8 mouse cellular contexts compared by ENCODE assay signal in genomic region chr5:52775237-52775636, GRCm38 (mm10). TPM values are rescaled to one million over a fixed set of nuclear protein-coding genes. Genes with fewer than 3 reads are reported as not detected.
DNase-seq lines count a peak whose midpoint lies in the region; ATAC-seq and TF ChIP-seq lines count a peak whose summit lies in the region.

Gene Zcchc4 (plus strand): TSS chr5:52775409.

- H3K9ac ChIP-seq in heart, embryonic 16.5 days (ENCODE audit: low read length): no peak within 1 kb of the TSS
- H3K9ac ChIP-seq in forebrain, embryonic 11.5 days (ENCODE audit: low read length): no peak within 1 kb of the TSS
- H3K9ac ChIP-seq in liver, postnatal 0 days (replicated peaks): no peak within 1 kb of the TSS

- no peak within 1 kb of the TSS for H3K4me2 ChIP-seq in heart, embryonic 16.5 days (ENCODE audit: low read depth, low read length)
- H3K4me2 ChIP-seq in forebrain, embryonic 11.5 days (ENCODE audit: low read depth, low read length, severe bottlenecking): no peak within 1 kb of the TSS
- peak within 1 kb of the TSS; percentile 15; the same call in 1 of the 2 replicates for H3K4me2 ChIP-seq in liver, postnatal 0 days (ENCODE audit: low read depth, low read length)

- no peak within 1 kb of the TSS for H3K4me3 ChIP-seq in heart, embryonic 16.5 days (ENCODE audit: low read length)
- H3K4me3 ChIP-seq in forebrain, embryonic 11.5 days (ENCODE audit: low read depth, low read length): no peak within 1 kb of the TSS
- H3K4me3 ChIP-seq in liver, postnatal 0 days (ENCODE audit: low read depth, low read length): no peak within 1 kb of the TSS
- no peak within 1 kb of the TSS for H3K4me3 ChIP-seq in kidney, adult 2 months (ENCODE audit: insufficient read depth, low read depth, low read length)

- TF ChIP-seq POLR2A in kidney, adult 2 months (IDR thresholded peaks at IDR 0.05; ENCODE audit: low read depth, low read length): no peak

- intact Hi-C loops in heart, postnatal 10 days (cut with DNase I): no loop called here

- H3K27me3 ChIP-seq in heart, embryonic 16.5 days (ENCODE audit: control insufficient read depth, insufficient read depth, low read length): no peaks in the 10 kb centered on the region
- H3K27me3 ChIP-seq in forebrain, embryonic 11.5 days (ENCODE audit: control insufficient read depth, insufficient read depth, low read length): no peaks in the 10 kb centered on the region
- no peaks in the 10 kb centered on the region for H3K27me3 ChIP-seq in liver, postnatal 0 days (ENCODE audit: insufficient read depth, low read length)
- no peaks in the 10 kb centered on the region for H3K27me3 ChIP-seq in kidney, adult 2 months (replicated peaks; ENCODE audit: control insufficient read depth, insufficient read depth, low read length)

- H3K9me3 ChIP-seq in heart, embryonic 16.5 days (replicated peaks; ENCODE audit: control insufficient read depth, low read length): no peaks in the 10 kb centered on the region
- H3K9me3 ChIP-seq in forebrain, embryonic 11.5 days (ENCODE audit: control insufficient read depth, low read length): no peaks in the 10 kb centered on the region
- H3K9me3 ChIP-seq in liver, postnatal 0 days (ENCODE audit: low read length): no peaks in the 10 kb centered on the region

- 47% methylated on average over 8 of the region's 8 CpGs for WGBS in heart, embryonic 16.5 days
- 79% methylated on average over 8 of the region's 8 CpGs for WGBS in forebrain, embryonic 11.5 days
- WGBS in liver, postnatal 0 days (ENCODE audit: insufficient replicate concordance): 81% methylated on average over 8 of the region's 8 CpGs
- 60% methylated on average over 8 of the region's 8 CpGs for WGBS in kidney, adult 2 months

- no peak; the same call in 1 of the 2 replicates for ATAC-seq in heart, embryonic 16.5 days (replicated peaks; ENCODE audit: extremely low read depth, insufficient read depth, low FRiP score)
- no peak for ATAC-seq in forebrain, embryonic 11.5 days (replicated peaks; ENCODE audit: low FRiP score)
- ATAC-seq in liver, postnatal 0 days: no peak

- no peak within 1 kb of the TSS for H3K27ac ChIP-seq in heart, embryonic 16.5 days (ENCODE audit: low read length)
- H3K27ac ChIP-seq in forebrain, embryonic 11.5 days (ENCODE audit: low read depth, low read length): no peak within 1 kb of the TSS
- no peak within 1 kb of the TSS for H3K27ac ChIP-seq in liver, postnatal 0 days (ENCODE audit: low read depth)
- H3K27ac ChIP-seq in kidney, adult 2 months (ENCODE audit: insufficient read depth, low read depth, low read length): no peak within 1 kb of the TSS

- H3K36me3 ChIP-seq in heart, embryonic 16.5 days (ENCODE audit: control insufficient read depth, insufficient read depth): peaks cover 3% of the 10 kb centered on the region; the same call in 1 of the 2 replicates
- no peaks in the 10 kb centered on the region for H3K36me3 ChIP-seq in forebrain, embryonic 11.5 days (ENCODE audit: control insufficient read depth, insufficient read depth, low read length)
- 0 out of 2 replicates have a peak, but pooled peaks cover 2% of the 10 kb centered on the region for H3K36me3 ChIP-seq in liver, postnatal 0 days (replicated peaks; ENCODE audit: insufficient read depth, low read length)
- no peaks in the 10 kb centered on the region for H3K36me3 ChIP-seq in kidney, adult 2 months (ENCODE audit: control insufficient read depth, insufficient read depth, low read length)

- no peak for DNase-seq in heart, postnatal 10 days
- peak; percentile 11 for DNase-seq in MN1 (ENCODE audit: low spot score)
- no peak for DNase-seq in forebrain, embryonic 11.5 days (ENCODE audit: low spot score)
- DNase-seq in liver, postnatal 0 days: no peak
- no peak for DNase-seq in lung, postnatal 14 days
- DNase-seq in frontal cortex, postnatal 10 days (ENCODE audit: low spot score in 2 of 2): no peak
- no peak for DNase-seq in kidney, adult 2 months

- TF ChIP-seq CTCF in liver, postnatal 0 days (IDR thresholded peaks at IDR 0.05; ENCODE audit: low read depth): no peak
- TF ChIP-seq CTCF in kidney, adult 2 months (conservative IDR thresholded peaks at IDR 0.05; ENCODE audit: insufficient read depth, insufficient read length, low read depth, low read length): no peak

- no peaks in the 10 kb centered on the region for H3K4me1 ChIP-seq in heart, embryonic 16.5 days (ENCODE audit: control insufficient read depth, insufficient read depth, low read length)
- H3K4me1 ChIP-seq in forebrain, embryonic 11.5 days (replicated peaks; ENCODE audit: control insufficient read depth, insufficient read depth, low read length): no peaks in the 10 kb centered on the region
- no peaks in the 10 kb centered on the region; the same call in 1 of the 2 replicates for H3K4me1 ChIP-seq in liver, postnatal 0 days (ENCODE audit: insufficient read depth)
- no peaks in the 10 kb centered on the region for H3K4me1 ChIP-seq in kidney, adult 2 months (ENCODE audit: control insufficient read depth, insufficient read depth, low read length)

- no peak for TF ChIP-seq EP300 in liver, postnatal 0 days (IDR thresholded peaks at IDR 0.05; ENCODE audit: low read depth)

RNA-seq across cellular contexts. Expression of gene Zcchc4, which starts in this region (rescaled TPM):
- polyA plus RNA-seq in heart, embryonic 16.5 days (2015; fragmentation: Nextera tagmentation; extraction: Ambion mirVana): 10.5 and 11.2 TPM in 2 replicates
- total RNA-seq in heart, postnatal 10 days (2021): 1 to 10 TPM; 6.3 to 7.8 TPM
- 20.7 and 24.8 TPM in 2 replicates for polyA plus RNA-seq in forebrain, embryonic 11.5 days (2014; fragmentation: Nextera tagmentation; extraction: Ambion mirVana)
- 2.6 and 3.6 TPM in 2 replicates for polyA plus RNA-seq in liver, postnatal 0 days (2015; fragmentation: Nextera tagmentation; extraction: Ambion mirVana)
- polyA plus RNA-seq in kidney, adult 2 months (2012; rRNA removed): 6.3 and 6.5 TPM in 2 replicates
